Mouse (Mus musculus) lung, postnatal 4 days (tissue): Measurements from ENCODE around the gene Atpaf1.

Source experiments
- DNase-seq, 2 experiments: peaks; one replicate each; pipeline ENCODE4 v3.0.0; 2021

Gene Atpaf1

GRCm38 (mm10) chr4:115850111-115850510 is 65.5 kb downstream of the Atpaf1 start:
- no peak for DNase-seq

GRCm38 (mm10) chr4:115850631-115851030 is 66.0 kb downstream of the Atpaf1 start:
- DNase-seq, result no peak

GRCm38 (mm10) chr4:115851569-115851968 is 67.0 kb downstream of the Atpaf1 start:
- DNase-seq, result peak in 1 of 2 experiments; percentile 61

GRCm38 (mm10) chr4:115855100-115855499 is 70.5 kb downstream of the Atpaf1 start:
- DNase-seq, result no peak

GRCm38 (mm10) chr4:115855609-115856008 is 71.0 kb downstream of the Atpaf1 start:
- no peak for DNase-seq

- no peak for DNase-seq
Observed at GRCm38 (mm10) chr4:115856282-115856681, 71.7 kb downstream of the Atpaf1 start.

- no peak for DNase-seq
Observed at GRCm38 (mm10) chr4:115857293-115857883, 72.8 kb downstream of the Atpaf1 start.

GRCm38 (mm10) chr4:115863352-115863751 is 78.7 kb downstream of the Atpaf1 start:
- no peak for DNase-seq

- no peak for DNase-seq
Observed at GRCm38 (mm10) chr4:115863880-115864279, 79.3 kb downstream of the Atpaf1 start.
